Mouse (Mus musculus) kidney, adult 18-20 months (tissue): Measurements from ENCODE around the gene Nova2.

ENCODE experiments used
- DNase-seq: peaks from one replicate; pipeline ENCODE4 v3.0.0; 2021

Nova2 gene

GRCm38 (mm10) chr7:18926041-18926790, 528 bp downstream of the Nova2 start:
- DNase-seq, result peak; percentile 57

GRCm38 (mm10) chr7:18926911-18927310, 1.2 kb downstream of the Nova2 start:
- DNase-seq, result no peak

- peak; percentile 33 for DNase-seq
Observed at GRCm38 (mm10) chr7:18927759-18928158, 2.1 kb downstream of the Nova2 start.

GRCm38 (mm10) chr7:18942376-18942775, 16.7 kb downstream of the Nova2 start:
- no peak for DNase-seq

GRCm38 (mm10) chr7:18942815-18943214, 17.1 kb downstream of the Nova2 start:
- no peak for DNase-seq

GRCm38 (mm10) chr7:18948151-18948550, 22.5 kb downstream of the Nova2 start:
- DNase-seq, result peak; percentile 52

- DNase-seq, result no peak
Observed at GRCm38 (mm10) chr7:18949781-18950522, 24.3 kb downstream of the Nova2 start.

GRCm38 (mm10) chr7:18950523-18951315, 25.0 kb downstream of the Nova2 start:
- DNase-seq, result no peak

GRCm38 (mm10) chr7:18951397-18951796, 25.7 kb downstream of the Nova2 start:
- peak; percentile 38 for DNase-seq

- DNase-seq, result peak; percentile 68
Observed at GRCm38 (mm10) chr7:18957569-18958383, 32.1 kb downstream of the Nova2 start.

GRCm38 (mm10) chr7:18958384-18958766, 32.7 kb downstream of the Nova2 start:
- no peak for DNase-seq

- peak; percentile 46 for DNase-seq
Observed at GRCm38 (mm10) chr7:18959446-18959845, 33.8 kb downstream of the Nova2 start.

GRCm38 (mm10) chr7:18962171-18962792, 36.6 kb downstream of the Nova2 start:
- no peak for DNase-seq

GRCm38 (mm10) chr7:18962795-18963194, 37.1 kb downstream of the Nova2 start:
- no peak for DNase-seq

- DNase-seq, result no peak
Observed at GRCm38 (mm10) chr7:18963294-18963843, 37.7 kb downstream of the Nova2 start.

- no peak for DNase-seq
Observed at GRCm38 (mm10) chr7:18965312-18965711, 39.6 kb downstream of the Nova2 start.

- no peak for DNase-seq
Observed at GRCm38 (mm10) chr7:18967603-18968002, 41.9 kb downstream of the Nova2 start.

- DNase-seq, result no peak
Observed at GRCm38 (mm10) chr7:18970956-18971355, 45.3 kb downstream of the Nova2 start.

GRCm38 (mm10) chr7:18978381-18978780, 52.7 kb downstream of the Nova2 start:
- DNase-seq, result no peak

GRCm38 (mm10) chr7:18986503-18986902, 60.8 kb downstream of the Nova2 start:
- DNase-seq, result no peak

GRCm38 (mm10) chr7:18987100-18987499, 61.4 kb downstream of the Nova2 start, which contains the start of gene Nanos2:
Nanos2 (plus strand) TSS chr7:18987400.
- DNase-seq, result no peak

- DNase-seq, result no peak
Observed at GRCm38 (mm10) chr7:18987747-18988146, 62.1 kb downstream of the Nova2 start.
